Mouse (Mus musculus): ENCODE results near the gene Camkv.

GRCm38 (mm10) chr9:107967437-107967836 lies 32.0 kb downstream of the Camkv start:
- no peak for TF ChIP-seq CTCF (IDR thresholded peaks at IDR 0.05; ENCODE audit: low read depth)
- TF ChIP-seq EP300 (IDR thresholded peaks at IDR 0.05; ENCODE audit: low read depth), result no peak
